Mouse (Mus musculus): ENCODE data around the gene Syvn1.
A peak's percentile ranks its signal among the peaks of the same experiment; 100 is the strongest.
"Not testable (repeated sequence)": the region's sequence is repeated elsewhere in the genome, so short reads cannot be mapped to it uniquely, and the experiment has no call there.

Syvn1 gene

GRCm38 (mm10) chr19:6044102-6044501 is 2.3 kb upstream of the Syvn1 start:
- not testable (repeated sequence) for DNase-seq

GRCm38 (mm10) chr19:6045366-6046293 is 746 bp upstream of the Syvn1 start:
- no peak for DNase-seq

GRCm38 (mm10) chr19:6047154-6047898 is 950 bp downstream of the Syvn1 start:
- no peak for DNase-seq

- DNase-seq, result no peak
These were observed 1.5 kb downstream of the Syvn1 start for GRCm38 (mm10) chr19:6047899-6048166.

- DNase-seq, result no peak
These were observed 2.5 kb downstream of the Syvn1 start for GRCm38 (mm10) chr19:6048681-6049410.

- DNase-seq, result no peak
These were observed 6.1 kb downstream of the Syvn1 start for GRCm38 (mm10) chr19:6052516-6052915.

GRCm38 (mm10) chr19:6054296-6054695 is 7.9 kb downstream of the Syvn1 start:
- DNase-seq, result no peak

GRCm38 (mm10) chr19:6056696-6057095 is 10.3 kb downstream of the Syvn1 start:
- no peak for DNase-seq

- peak; percentile 99 for DNase-seq
These were observed 11.1 kb downstream of the Syvn1 start, which contains the start of the genes Mrpl49 and Fau for GRCm38 (mm10) chr19:6057313-6058096. Gene Mrpl49 (minus strand): TSS chr19:6057785. Gene Fau (plus strand): TSS chr19:6057844.

GRCm38 (mm10) chr19:6058513-6058912 is 12.1 kb downstream of the Syvn1 start:
- DNase-seq, result no peak

GRCm38 (mm10) chr19:6058966-6059365 is 12.6 kb downstream of the Syvn1 start:
- DNase-seq, result no peak

GRCm38 (mm10) chr19:6061021-6061533 is 14.7 kb downstream of the Syvn1 start, which contains the start of gene Znhit2:
Gene Znhit2 (plus strand): TSS chr19:6061192.
- peak; percentile 95 for DNase-seq

- DNase-seq, result peak; percentile 33
These were observed 15.4 kb downstream of the Syvn1 start for GRCm38 (mm10) chr19:6061641-6062302.

- no peak for DNase-seq
These were observed 16.0 kb downstream of the Syvn1 start for GRCm38 (mm10) chr19:6062418-6062817.

GRCm38 (mm10) chr19:6063081-6063480 is 16.7 kb downstream of the Syvn1 start:
- no peak for DNase-seq

GRCm38 (mm10) chr19:6066571-6066970 is 20.2 kb downstream of the Syvn1 start:
- no peak for DNase-seq

- peak; percentile 84 for DNase-seq
These were observed 20.8 kb downstream of the Syvn1 start for GRCm38 (mm10) chr19:6067011-6067723.

GRCm38 (mm10) chr19:6067724-6068415 is 21.5 kb downstream of the Syvn1 start, which contains the start of gene Tm7sf2:
Gene Tm7sf2 (minus strand): TSS chr19:6068373.
- peak; percentile 90 for DNase-seq

GRCm38 (mm10) chr19:6068951-6069350 is 22.6 kb downstream of the Syvn1 start:
- DNase-seq, result no peak

- no peak for DNase-seq
These were observed 23.5 kb downstream of the Syvn1 start for GRCm38 (mm10) chr19:6069851-6070250.
